Mouse (Mus musculus) embryonic facial prominence, embryonic 11.5 days (tissue): ENCODE data around the gene Zcchc9. TPM values are rescaled to one million over a fixed set of nuclear protein-coding genes. Genes with fewer than 3 reads are reported as not detected.

Source experiments
- ATAC-seq: fragments of 200-750 bp; cut with Nextera tagmentation; replicated peaks from 2 replicates; pipeline ENCODE4 v1.8.0; 2017; ENCODE audit warnings: low read depth; ENCODE audit not compliant: insufficient number of reproducible peaks, low FRiP score, low TSS enrichment
- DNase-seq: peaks from one replicate; pipeline ENCODE4 v3.0.0-alpha.2; 2015; ENCODE audit warnings: low spot score
- H3K27ac ChIP-seq: fragments of 300-500 bp; sonication (generic); replicated peaks from 2 replicates; pipeline ENCODE4 v1.5.1; 2014; ENCODE audit warnings: mild to moderate bottlenecking, low read depth, low read length, control low read depth
- H3K27me3 ChIP-seq: fragments of 300-500 bp; sonication (generic); 2 replicates; pipeline ENCODE4 v1.6.1; 2014; ENCODE audit warnings: mild to moderate bottlenecking, low read length, moderate library complexity, mixed read lengths; ENCODE audit not compliant: control insufficient read depth, insufficient read depth
- H3K36me3 ChIP-seq: fragments of 300-500 bp; sonication (generic); replicated peaks from 2 replicates; pipeline ENCODE4 v1.6.1; 2014; ENCODE audit warnings: low read depth, mild to moderate bottlenecking, low read length, moderate library complexity, mixed read lengths; ENCODE audit not compliant: control insufficient read depth, insufficient read depth
- H3K4me1 ChIP-seq: fragments of 300-500 bp; sonication (generic); 2 replicates; pipeline ENCODE4 v1.6.1; 2014; ENCODE audit warnings: low read length, mixed read lengths; ENCODE audit not compliant: control insufficient read depth, insufficient read depth
- H3K4me2 ChIP-seq: fragments of 300-500 bp; sonication (generic); 2 replicates; pipeline ENCODE4 v1.6.1; 2014; ENCODE audit warnings: low read depth, mild to moderate bottlenecking, control low read depth, low read length, moderate library complexity
- H3K4me3 ChIP-seq: fragments of 300-500 bp; sonication (generic); 2 replicates; pipeline ENCODE4 v1.5.1; 2014; ENCODE audit warnings: low read depth, low read length, control low read depth
- H3K9ac ChIP-seq: fragments of 300-500 bp; sonication (generic); replicated peaks from 2 replicates; pipeline ENCODE4 v1.6.1; 2014; ENCODE audit warnings: mild to moderate bottlenecking, control low read depth, low read length
- H3K9me3 ChIP-seq: fragments of 300-500 bp; sonication (generic); replicated peaks from 2 replicates; pipeline ENCODE4 v1.6.1; 2016; ENCODE audit warnings: mild to moderate bottlenecking, low read length, inconsistent platforms, mixed read lengths; ENCODE audit not compliant: control insufficient read depth
- WGBS: fragments of 180-500 bp; shearing (Covaris S2); extraction: QIAGEN DNeasy Blood & Tissue Kit; methylation state at CpG from one replicate; pipeline ENCODE4 v1.1.7; 2014; 5-methylcytosine and 5-hydroxymethylcytosine counted together
- polyA plus RNA-seq: library from polyadenylated mRNA; unstranded; fragments of >200 nt; fragmentation: Nextera tagmentation; extraction: Ambion mirVana; gene quantifications from 2 replicates; pipeline ENCODE4 v1.2.1, GENCODE M21; 2014

Gene Zcchc9
- polyA plus RNA-seq, 1 experiment from 2014 or later = 22.6 TPM

GRCm38 (mm10) chr13:91759791-91760190 lies 47.7 kb downstream of the Zcchc9 start:
- H3K27me3 ChIP-seq = no peaks in the 10 kb centered on the region
- H3K4me2 ChIP-seq = no peak overlapping the region
- no peaks in the 10 kb centered on the region for H3K9me3 ChIP-seq
- DNase-seq (no peak), ATAC-seq (no peak)
- 72% methylated on average over 8 of the region's 8 CpGs for WGBS
- no peaks in the 10 kb centered on the region for H3K4me1 ChIP-seq
- no peak overlapping the region for H3K4me3 ChIP-seq
- no peaks in the 10 kb centered on the region for H3K36me3 ChIP-seq
- no peak overlapping the region for H3K9ac ChIP-seq
- H3K27ac ChIP-seq = no peak overlapping the region

DNA sequence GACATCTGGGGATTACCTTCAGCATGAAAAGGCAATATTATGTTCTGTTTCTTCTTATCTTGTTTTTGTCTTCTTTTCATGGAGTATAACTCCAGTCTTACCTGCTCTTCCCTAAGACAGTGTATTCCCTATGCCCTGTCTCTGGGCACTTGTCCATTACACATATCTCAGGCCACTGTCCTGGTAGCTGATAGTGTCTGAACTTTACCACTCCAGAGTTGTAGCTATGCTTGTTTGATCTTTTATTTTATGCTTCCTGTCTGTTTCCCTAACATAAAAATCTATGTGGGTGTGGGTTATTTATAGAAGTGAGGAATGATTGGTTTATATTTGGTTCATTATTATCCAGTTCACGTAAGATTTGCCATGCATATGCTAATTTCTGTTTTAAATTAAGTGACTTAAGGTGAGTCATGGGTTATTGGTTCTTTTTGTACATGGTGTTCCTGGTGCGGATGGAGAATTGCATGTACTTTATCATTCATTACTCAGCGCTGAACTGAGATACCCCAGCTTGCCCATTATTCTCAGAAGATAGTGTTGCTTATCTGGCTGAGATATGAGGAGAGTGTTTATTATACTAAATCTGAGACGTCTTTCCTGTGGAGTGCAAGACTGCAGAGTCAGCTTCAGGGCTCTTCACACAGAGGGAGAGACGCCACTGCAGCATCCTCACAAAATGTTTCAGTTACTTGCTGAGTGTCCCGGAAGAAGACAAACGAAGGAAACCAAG lies 49.0 kb downstream of the Zcchc9 start:
- Histone ChIP-seq H3K27me3 (no peaks in the 10 kb centered on the region), H3K36me3 (no peaks in the 10 kb centered on the region), H3K27ac (no peak overlapping the region), H3K4me1 (no peaks in the 10 kb centered on the region), H3K9ac (no peak overlapping the region), H3K9me3 (no peaks in the 10 kb centered on the region), H3K4me3 (no peak overlapping the region), H3K4me2 (no peak overlapping the region)
- ATAC-seq (no peak), DNase-seq (no peak)
- WGBS = 81% methylated on average over 7 of the region's 7 CpGs

DNA sequence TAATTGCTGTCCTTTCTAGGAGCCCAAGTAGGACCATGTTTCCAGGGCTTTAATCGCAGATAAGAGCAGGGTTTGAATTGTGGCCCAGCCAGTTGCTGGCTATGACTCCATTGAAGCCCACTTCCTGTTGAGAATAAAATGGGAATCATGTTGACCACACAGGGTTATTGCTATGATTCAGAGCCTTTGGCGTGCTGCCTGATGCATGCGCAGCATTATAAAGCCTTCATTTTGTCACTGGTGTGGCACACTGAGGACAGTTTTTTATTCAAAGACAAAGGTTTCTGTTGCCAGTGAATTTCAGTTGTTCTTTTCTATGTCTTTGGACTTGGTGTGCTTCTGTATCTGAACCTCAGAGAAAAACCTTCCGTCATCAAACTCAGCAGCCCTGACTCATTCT lies 51.3 kb downstream of the Zcchc9 start:
- Histone ChIP-seq H3K36me3 (no peaks in the 10 kb centered on the region), H3K27me3 (no peaks in the 10 kb centered on the region)
- 93% methylated on average over 4 of the region's 4 CpGs for WGBS

DNA sequence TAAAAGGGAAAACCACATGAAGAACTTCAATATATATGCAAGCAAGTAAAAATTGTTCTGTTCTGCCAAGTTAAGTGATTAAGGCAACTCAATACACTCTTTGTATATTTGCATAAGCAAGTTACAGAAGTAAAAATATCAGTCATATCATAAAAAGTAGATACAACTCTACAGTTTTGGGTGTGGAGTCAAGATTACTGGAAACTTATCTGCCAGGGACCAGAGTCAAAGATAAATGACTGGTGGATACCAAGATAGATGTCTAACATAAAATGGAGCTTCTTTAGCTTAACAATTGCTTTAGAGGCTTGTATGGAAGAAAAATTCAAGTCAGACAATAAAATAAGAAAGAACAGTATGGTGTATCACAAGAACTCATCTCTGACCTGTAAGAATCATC lies 52.7 kb downstream of the Zcchc9 start:
- ATAC-seq = no peak
- no peaks in the 10 kb centered on the region for H3K36me3 ChIP-seq

More for the DNA sequence above, 51.3 kb downstream of the Zcchc9 start:
- H3K9me3 ChIP-seq = no peaks in the 10 kb centered on the region
- no peak overlapping the region for H3K4me3 ChIP-seq
- H3K27ac ChIP-seq = no peak overlapping the region
- no peaks in the 10 kb centered on the region for H3K4me1 ChIP-seq
- no peak overlapping the region for H3K4me2 ChIP-seq
- ATAC-seq (no peak), DNase-seq (no peak)
- no peak overlapping the region for H3K9ac ChIP-seq

DNA sequence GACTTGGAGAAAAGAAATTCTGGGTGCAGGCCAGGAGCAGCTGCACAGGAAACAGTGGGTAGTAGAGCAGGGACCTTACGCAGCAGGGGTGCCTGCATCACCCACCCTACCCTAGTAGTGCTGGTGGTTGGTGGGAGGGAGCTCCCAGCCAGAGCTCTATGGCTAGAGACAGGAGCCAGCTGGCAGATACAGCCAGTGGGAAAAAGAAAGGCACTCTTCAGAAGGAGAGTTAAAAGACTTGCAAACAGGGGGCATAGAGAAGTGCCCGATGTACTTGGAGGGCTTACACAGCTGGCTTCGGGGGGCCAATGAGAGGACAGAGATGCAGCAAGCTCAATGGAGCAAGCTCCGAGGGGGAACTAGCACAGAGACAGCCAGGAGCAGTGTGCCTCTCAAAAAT lies 53.8 kb downstream of the Zcchc9 start:
- ATAC-seq = no peak
- WGBS = 55% methylated on average over 4 of the region's 4 CpGs
- no peaks in the 10 kb centered on the region for H3K4me1 ChIP-seq

More for the DNA sequence above, 52.7 kb downstream of the Zcchc9 start:
- no peak overlapping the region for H3K4me2 ChIP-seq
- H3K27me3 ChIP-seq = no peaks in the 10 kb centered on the region
- H3K27ac ChIP-seq = no peak overlapping the region
- DNase-seq = no peak
- H3K4me1 ChIP-seq = no peaks in the 10 kb centered on the region
- no peak overlapping the region for H3K4me3 ChIP-seq
- H3K9me3 ChIP-seq = no peaks in the 10 kb centered on the region
- H3K9ac ChIP-seq = no peak overlapping the region

GRCm38 (mm10) chr13:91749981-91750380 lies 57.5 kb downstream of the Zcchc9 start:
- H3K27ac ChIP-seq = no peak overlapping the region
- no peak overlapping the region for H3K4me3 ChIP-seq
- DNase-seq (no peak), ATAC-seq (no peak)
- no peaks in the 10 kb centered on the region for H3K27me3 ChIP-seq
- no peak overlapping the region for H3K9ac ChIP-seq
- H3K9me3 ChIP-seq = no peaks in the 10 kb centered on the region
- H3K36me3 ChIP-seq = no peaks in the 10 kb centered on the region
- WGBS = 65% methylated on average over 4 of the region's 4 CpGs
- H3K4me2 ChIP-seq = no peak overlapping the region
- H3K4me1 ChIP-seq = no peaks in the 10 kb centered on the region

More for the DNA sequence above, 53.8 kb downstream of the Zcchc9 start:
- Histone ChIP-seq H3K4me3 (no peak overlapping the region), H3K9me3 (no peaks in the 10 kb centered on the region), H3K36me3 (no peaks in the 10 kb centered on the region), H3K4me2 (no peak overlapping the region), H3K27ac (no peak overlapping the region), H3K9ac (no peak overlapping the region), H3K27me3 (no peaks in the 10 kb centered on the region)
- no peak for DNase-seq

DNA sequence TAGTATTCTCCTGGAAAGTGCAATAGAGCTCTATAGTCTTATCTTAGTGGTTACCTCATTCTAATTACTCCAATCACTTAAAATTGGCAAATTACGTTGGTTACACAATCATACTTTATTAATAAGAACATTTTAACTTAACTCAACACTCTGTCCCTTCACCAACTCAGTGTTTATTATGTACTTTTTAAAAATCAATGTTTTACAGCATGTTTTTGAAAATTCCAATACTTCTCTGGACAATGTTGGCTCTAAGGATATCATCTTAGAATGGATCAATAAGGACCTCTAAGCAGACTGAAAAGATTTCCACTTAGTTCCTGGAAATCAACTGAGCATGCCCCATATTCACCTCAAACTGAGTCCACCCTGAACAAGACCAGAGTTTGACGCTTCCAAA lies 59.1 kb downstream of the Zcchc9 start:
- DNase-seq = no peak
- H3K36me3 ChIP-seq = no peaks in the 10 kb centered on the region
- H3K27ac ChIP-seq = no peak overlapping the region
- no peaks in the 10 kb centered on the region for H3K27me3 ChIP-seq
- WGBS = 89% methylated on average over 2 of the region's 2 CpGs
- H3K9me3 ChIP-seq = no peaks in the 10 kb centered on the region
- no peak overlapping the region for H3K4me3 ChIP-seq
- ATAC-seq = no peak
- no peak overlapping the region for H3K4me2 ChIP-seq
- H3K4me1 ChIP-seq = no peaks in the 10 kb centered on the region
- no peak overlapping the region for H3K9ac ChIP-seq
